Mouse (Mus musculus) olfactory bulb, adult 2 months (tissue): ENCODE results near the gene Bicdl1.

Experiments
- CTCF ChIP-seq: fragments of 200-500 bp; IDR thresholded peaks from 2 replicates; pipeline ENCODE4 v1.5.1; 2012; ENCODE audit warnings: low read depth, mild to moderate bottlenecking, low read length, moderate library complexity; ENCODE audit not compliant: insufficient read depth
- POLR2A ChIP-seq: fragments of 200-500 bp; IDR thresholded peaks from 2 replicates; pipeline ENCODE4 v1.6.1; 2012; ENCODE audit warnings: mild to moderate bottlenecking, low read depth, low read length, moderate library complexity; ENCODE audit not compliant: insufficient read depth

GRCm38 (mm10) chr5:115714761-115715160 is 16.7 kb downstream of the Bicdl1 start:
- no peak for TF ChIP-seq CTCF
- no peak for TF ChIP-seq POLR2A
